Mouse (Mus musculus): ENCODE measurements around the gene Mettl25.

Gene Mettl25

GRCm38 (mm10) chr10:105753831-105754605 lies 87.2 kb downstream of the Mettl25 start:
- DNase-seq (ENCODE audit: low spot score in 2 of 2): no peak

- no peak for DNase-seq (ENCODE audit: low spot score in 2 of 2)
Observed at GRCm38 (mm10) chr10:105746019-105746418, 95.2 kb downstream of the Mettl25 start.

- DNase-seq (ENCODE audit: low spot score in 2 of 2): no peak
Observed at GRCm38 (mm10) chr10:105741736-105742135, 99.4 kb downstream of the Mettl25 start.

- DNase-seq (ENCODE audit: low spot score in 2 of 2): no peak
Observed at GRCm38 (mm10) chr10:105738942-105739341, 102.2 kb downstream of the Mettl25 start.

- DNase-seq (ENCODE audit: low spot score in 2 of 2): no peak
Observed at GRCm38 (mm10) chr10:105727798-105728197, 113.4 kb downstream of the Mettl25 start.

- DNase-seq (ENCODE audit: low spot score in 2 of 2): no peak
Observed at GRCm38 (mm10) chr10:105727353-105727752, 113.8 kb downstream of the Mettl25 start.

GRCm38 (mm10) chr10:105714844-105715243 lies 126.3 kb downstream of the Mettl25 start:
- DNase-seq (ENCODE audit: low spot score in 2 of 2): no peak

GRCm38 (mm10) chr10:105714366-105714765 lies 126.8 kb downstream of the Mettl25 start:
- no peak for DNase-seq (ENCODE audit: low spot score in 2 of 2)

GRCm38 (mm10) chr10:105713222-105713621 lies 128.0 kb downstream of the Mettl25 start:
- no peak for DNase-seq (ENCODE audit: low spot score in 2 of 2)
